Mouse (Mus musculus) forebrain, embryonic 14.5 days (tissue): Measurements from ENCODE around the gene Gan. TPM values are rescaled to one million over a fixed set of nuclear protein-coding genes. Genes with fewer than 3 reads are reported as not detected.

Experiments
- ATAC-seq: fragments of 200-750 bp; cut with Nextera tagmentation; 2 replicates; pipeline ENCODE4 v1.8.0; 2017; ENCODE audit warnings: mild to moderate bottlenecking, moderate library complexity
- DNase-seq: peaks from one replicate; pipeline ENCODE4 v3.0.0-alpha.2; 2015; ENCODE audit warnings: low spot score
- H3K27ac ChIP-seq: fragments of 300-500 bp; sonication (generic); 2 replicates; pipeline ENCODE4 v1.5.1; 2014; ENCODE audit warnings: low read depth, mild to moderate bottlenecking, control low read depth, low read length, moderate library complexity
- H3K27me3 ChIP-seq: fragments of 300-500 bp; sonication (generic); replicated peaks from 2 replicates; pipeline ENCODE4 v1.6.1; 2014; ENCODE audit warnings: low read length, control low read depth, mixed read lengths; ENCODE audit not compliant: control insufficient read depth, insufficient read depth
- H3K36me3 ChIP-seq: fragments of 300-500 bp; sonication (generic); 2 replicates; pipeline ENCODE4 v1.6.1; 2014; ENCODE audit warnings: low read length, control low read depth; ENCODE audit not compliant: control insufficient read depth, insufficient read depth
- H3K4me1 ChIP-seq: fragments of 300-500 bp; sonication (generic); 2 replicates; pipeline ENCODE4 v1.6.1; 2014; ENCODE audit warnings: antibody characterized with exemption, low read length, control low read depth; ENCODE audit not compliant: control insufficient read depth, insufficient read depth
- H3K4me2 ChIP-seq: fragments of 300-500 bp; sonication (generic); 2 replicates; pipeline ENCODE4 v1.6.1; 2014; ENCODE audit warnings: mild to moderate bottlenecking, control low read depth, low read length
- H3K4me3 ChIP-seq: fragments of 300-500 bp; sonication (generic); 2 replicates; pipeline ENCODE4 v1.5.1; 2014; ENCODE audit warnings: low read depth, low read length, control low read depth
- H3K9ac ChIP-seq: fragments of 300-500 bp; sonication (generic); 2 replicates; pipeline ENCODE4 v1.6.1; 2014; ENCODE audit warnings: mild to moderate bottlenecking, low read length, control low read depth, moderate library complexity
- H3K9me3 ChIP-seq: fragments of 300-500 bp; sonication (generic); replicated peaks from 2 replicates; pipeline ENCODE4 v1.6.1; 2016; ENCODE audit warnings: low read length, control low read depth, mixed read lengths; ENCODE audit not compliant: control insufficient read depth
- WGBS: fragments of 180-500 bp; shearing (Covaris S2); extraction: QIAGEN DNeasy Blood & Tissue Kit; methylation state at CpG from one replicate; pipeline ENCODE4 v1.1.7; 2014; 5-methylcytosine and 5-hydroxymethylcytosine counted together
- polyA plus RNA-seq: library from polyadenylated mRNA; unstranded; fragments of >200 nt; fragmentation: Nextera tagmentation; extraction: Ambion mirVana; gene quantifications from 2 replicates; pipeline ENCODE4 v1.2.1, GENCODE M21; 2014

Gene Gan
- 3.3 and 4.4 TPM in 2 replicates for polyA plus RNA-seq

DNA sequence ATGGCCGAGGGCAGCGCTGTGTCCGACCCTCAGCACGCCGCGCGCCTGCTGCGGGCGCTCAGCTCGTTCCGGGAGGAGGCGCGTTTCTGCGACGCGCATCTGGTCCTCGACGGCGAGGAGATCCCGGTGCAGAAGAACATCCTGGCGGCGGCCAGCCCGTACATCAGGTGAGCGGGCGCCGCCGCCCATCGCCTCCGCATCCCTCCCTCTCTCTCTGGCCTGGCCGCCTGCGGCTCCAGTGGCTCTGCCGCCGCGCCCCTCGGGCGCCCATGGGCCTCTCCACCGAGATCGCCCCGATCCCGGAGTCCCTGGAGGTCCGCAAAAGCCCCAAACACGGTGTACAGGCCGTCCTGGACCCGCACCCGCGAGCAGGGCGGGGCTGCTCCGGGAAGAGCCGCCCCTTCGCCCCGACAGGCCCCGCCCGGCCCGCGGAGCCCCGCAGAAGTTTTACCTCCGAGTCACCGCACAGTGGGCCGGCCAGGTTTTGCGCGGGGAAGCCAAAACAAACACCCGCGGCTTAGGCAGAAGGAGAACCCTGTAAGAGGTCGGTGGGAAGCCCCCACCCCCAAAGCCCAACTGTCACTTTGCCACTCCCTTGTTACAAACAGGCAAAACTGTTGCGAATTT lies at the start of gene Gan:
Gan (plus strand) TSS at position 1 of the 627 bp plus-strand sequence.
- peak; percentile 70 for ATAC-seq
- DNase-seq = peak; percentile 4
- Histone ChIP-seq H3K27ac (peak within 1 kb of the TSS; percentile 66), H3K9ac (peak within 1 kb of the TSS; percentile 87), H3K4me3 (peak within 1 kb of the TSS; percentile 90), H3K9me3 (no peaks in the 10 kb centered on the region), H3K4me1 (peaks cover 20% of the 10 kb centered on the region; the same call in 1 of the 2 replicates), H3K4me2 (peak within 1 kb of the TSS; percentile 90), H3K27me3 (no peaks in the 10 kb centered on the region), H3K36me3 (no peaks in the 10 kb centered on the region)
- WGBS = 1% methylated on average over 49 of the region's 65 CpGs

DNA sequence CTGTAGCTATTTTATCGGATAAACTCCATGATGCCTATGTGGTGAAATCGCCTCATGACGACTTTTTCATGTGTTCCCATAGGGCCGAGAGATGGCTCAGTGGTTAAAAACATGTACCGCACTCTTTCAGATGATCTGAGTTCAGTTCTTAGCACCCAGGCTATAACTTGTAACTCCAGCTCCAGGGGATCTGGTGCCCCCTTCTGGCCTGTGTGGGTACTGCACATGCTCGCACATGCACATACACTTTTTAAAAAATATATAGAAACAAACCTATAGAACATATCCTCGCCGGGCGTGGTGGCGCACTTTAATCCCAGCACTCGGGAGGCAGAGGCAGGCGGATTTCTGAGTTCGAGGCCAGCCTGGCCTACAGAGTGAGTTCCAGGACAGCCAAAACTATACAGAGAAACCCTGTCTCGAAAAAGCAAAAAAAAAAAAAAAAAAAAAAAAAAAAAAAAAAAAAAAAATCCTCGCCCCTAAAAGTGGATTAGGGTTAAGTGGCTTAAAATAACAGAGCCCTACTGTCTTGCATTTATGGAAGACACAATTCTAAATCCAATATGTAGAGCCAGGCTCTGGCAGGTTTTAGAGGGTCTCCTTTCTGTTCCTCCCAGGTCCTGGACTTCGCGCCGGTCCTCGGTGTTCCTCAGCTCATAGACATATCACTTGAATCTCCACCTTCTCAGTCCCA lies 48.8 kb upstream of the Gan start:
- Histone ChIP-seq H3K4me2 (no peak overlapping the region), H3K9me3 (no peaks in the 10 kb centered on the region), H3K4me3 (no peak overlapping the region), H3K4me1 (no peaks in the 10 kb centered on the region), H3K27ac (no peak overlapping the region), H3K36me3 (no peaks in the 10 kb centered on the region), H3K27me3 (no peaks in the 10 kb centered on the region), H3K9ac (no peak overlapping the region)
- ATAC-seq (no peak), DNase-seq (no peak)
- WGBS = 91% methylated on average over 19 of the region's 19 CpGs

DNA sequence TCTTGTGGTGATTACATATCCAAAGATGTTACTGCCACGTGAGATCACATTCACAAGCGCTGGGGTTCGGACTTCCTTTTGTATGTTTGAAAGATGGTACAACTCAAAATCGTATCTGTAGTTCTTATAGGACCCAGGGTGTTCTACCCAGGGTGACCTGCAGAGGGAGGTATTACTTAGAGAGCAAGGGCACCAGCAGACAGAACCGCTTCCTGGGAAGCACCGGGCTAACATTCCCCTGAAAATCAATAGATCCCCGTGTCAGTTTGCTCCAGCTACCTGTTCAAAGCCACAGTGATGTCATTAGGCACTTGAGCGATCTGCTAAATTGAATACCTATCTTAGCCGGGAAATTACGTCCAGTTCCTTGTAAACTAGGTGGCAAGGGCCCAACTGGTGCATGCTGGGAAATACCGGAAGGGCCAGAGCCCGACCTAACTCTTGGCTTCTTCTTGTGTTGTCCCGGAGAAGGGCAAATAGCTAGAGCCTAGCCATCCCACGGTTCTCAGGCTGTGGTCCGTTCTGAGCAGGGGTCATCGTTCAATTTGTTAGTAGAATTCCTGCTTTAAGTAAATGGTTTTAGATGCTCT lies 48.0 kb upstream of the Gan start:
- Histone ChIP-seq H3K4me2 (no peak overlapping the region), H3K27ac (no peak overlapping the region), H3K36me3 (no peaks in the 10 kb centered on the region), H3K4me1 (no peaks in the 10 kb centered on the region), H3K4me3 (no peak overlapping the region), H3K9ac (no peak overlapping the region), H3K27me3 (no peaks in the 10 kb centered on the region), H3K9me3 (no peaks in the 10 kb centered on the region)
- WGBS = 59% methylated on average over 16 of the region's 16 CpGs
- ATAC-seq (no peak), DNase-seq (peak; percentile 26)

GRCm38 (mm10) chr8:117111641-117112040 lies 46.3 kb upstream of the Gan start:
- no peaks in the 10 kb centered on the region for H3K36me3 ChIP-seq
- DNase-seq (no peak), ATAC-seq (no peak)
- no peaks in the 10 kb centered on the region for H3K27me3 ChIP-seq
- H3K4me3 ChIP-seq = no peak overlapping the region
- H3K9ac ChIP-seq = no peak overlapping the region
- H3K4me2 ChIP-seq = no peak overlapping the region
- WGBS = 87% methylated on average over 3 of the region's 3 CpGs
- H3K9me3 ChIP-seq = no peaks in the 10 kb centered on the region
- no peak overlapping the region for H3K27ac ChIP-seq
- 0 out of 2 replicates have a peak, but pooled peaks cover 6% of the 10 kb centered on the region for H3K4me1 ChIP-seq

GRCm38 (mm10) chr8:117112261-117112660 lies 45.7 kb upstream of the Gan start:
- Histone ChIP-seq H3K9ac (no peak overlapping the region), H3K36me3 (no peaks in the 10 kb centered on the region), H3K27ac (no peak overlapping the region), H3K4me1 (0 out of 2 replicates have a peak, but pooled peaks cover 6% of the 10 kb centered on the region), H3K27me3 (no peaks in the 10 kb centered on the region), H3K4me2 (no peak overlapping the region), H3K9me3 (no peaks in the 10 kb centered on the region), H3K4me3 (no peak overlapping the region)
- DNase-seq (no peak), ATAC-seq (no peak)
- 65% methylated on average over 8 of the region's 8 CpGs for WGBS

- Histone ChIP-seq H3K27me3 (no peaks in the 10 kb centered on the region), H3K4me3 (no peak overlapping the region), H3K4me2 (no peak overlapping the region), H3K27ac (no peak overlapping the region), H3K9me3 (no peaks in the 10 kb centered on the region), H3K36me3 (no peaks in the 10 kb centered on the region), H3K4me1 (0 out of 2 replicates have a peak, but pooled peaks cover 6% of the 10 kb centered on the region), H3K9ac (no peak overlapping the region)
- DNase-seq (peak; percentile 41), ATAC-seq (no peak)
- WGBS = 46% methylated on average over 6 of the region's 6 CpGs
These were observed 42.8 kb upstream of the Gan start for GRCm38 (mm10) chr8:117115094-117115493.

DNA sequence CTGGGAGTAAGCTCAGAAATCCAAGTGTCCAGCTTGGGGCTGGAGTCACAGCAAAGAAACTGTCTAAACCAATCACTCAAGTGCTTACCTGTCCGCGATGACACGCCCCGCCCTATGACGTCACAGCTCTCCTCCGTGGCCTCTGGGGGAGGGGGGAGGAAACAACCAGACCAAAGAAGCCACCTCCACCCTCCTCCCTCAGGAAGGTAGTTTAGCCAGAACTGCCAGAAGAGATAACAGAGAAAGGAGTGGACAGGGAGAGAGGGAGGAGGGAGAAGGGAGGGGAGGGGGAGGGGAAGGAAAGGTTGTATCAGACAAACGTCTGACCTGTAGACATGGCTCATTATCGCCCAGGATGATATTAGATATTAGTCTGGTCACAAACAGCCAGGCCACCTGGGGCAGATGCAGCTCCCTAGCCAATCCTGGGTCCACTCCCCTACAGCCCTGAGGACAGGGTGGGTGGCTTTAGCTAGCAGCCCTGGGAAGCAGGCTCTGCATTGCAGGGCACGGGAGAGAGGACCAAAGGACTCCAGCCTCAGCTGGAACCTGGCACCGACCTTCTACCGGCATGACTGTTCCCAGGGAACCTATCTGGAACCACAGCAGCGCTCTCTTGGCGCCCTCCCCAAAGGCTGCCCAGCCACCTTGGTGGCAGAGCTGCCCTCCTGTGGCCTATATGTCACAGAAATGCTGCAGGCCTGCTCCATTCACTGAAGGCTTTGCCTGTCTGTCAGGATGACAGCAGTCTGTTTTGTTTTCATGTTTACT lies 42.1 kb upstream of the Gan start:
- ATAC-seq (no peak), DNase-seq (no peak)
- Histone ChIP-seq H3K27ac (no peak overlapping the region), H3K4me1 (0 out of 2 replicates have a peak, but pooled peaks cover 6% of the 10 kb centered on the region), H3K4me2 (no peak overlapping the region), H3K4me3 (no peak overlapping the region), H3K9me3 (no peaks in the 10 kb centered on the region), H3K36me3 (no peaks in the 10 kb centered on the region), H3K27me3 (no peaks in the 10 kb centered on the region), H3K9ac (no peak overlapping the region)
- 7% methylated on average over 13 of the region's 13 CpGs for WGBS

- Histone ChIP-seq H3K4me3 (no peak overlapping the region), H3K4me1 (0 out of 2 replicates have a peak, but pooled peaks cover 6% of the 10 kb centered on the region), H3K9ac (no peak overlapping the region), H3K4me2 (no peak overlapping the region), H3K27me3 (no peaks in the 10 kb centered on the region), H3K27ac (no peak overlapping the region), H3K36me3 (no peaks in the 10 kb centered on the region), H3K9me3 (no peaks in the 10 kb centered on the region)
- ATAC-seq = no peak
- DNase-seq = no peak
- WGBS = 77% methylated on average over 7 of the region's 7 CpGs
These were observed 41.4 kb upstream of the Gan start for GRCm38 (mm10) chr8:117116534-117116933.
